Mouse (Mus musculus) E14TG2a.4 (cell line): ENCODE results near the gene Irx5.

Source experiments
- CTCF ChIP-seq: conservative IDR thresholded peaks from 2 replicates; pipeline ENCODE4 v1.5.1; 2014; ENCODE audit warnings: low read length
- NANOG ChIP-seq: IDR thresholded peaks from 2 replicates; pipeline ENCODE4 v1.6.1; 2014; ENCODE audit warnings: borderline replicate concordance, low read length, mixed read lengths
- POU5F1 ChIP-seq: IDR thresholded peaks from 2 replicates; pipeline ENCODE4 v1.6.1; 2014; ENCODE audit warnings: low read length, borderline replicate concordance

DNA sequence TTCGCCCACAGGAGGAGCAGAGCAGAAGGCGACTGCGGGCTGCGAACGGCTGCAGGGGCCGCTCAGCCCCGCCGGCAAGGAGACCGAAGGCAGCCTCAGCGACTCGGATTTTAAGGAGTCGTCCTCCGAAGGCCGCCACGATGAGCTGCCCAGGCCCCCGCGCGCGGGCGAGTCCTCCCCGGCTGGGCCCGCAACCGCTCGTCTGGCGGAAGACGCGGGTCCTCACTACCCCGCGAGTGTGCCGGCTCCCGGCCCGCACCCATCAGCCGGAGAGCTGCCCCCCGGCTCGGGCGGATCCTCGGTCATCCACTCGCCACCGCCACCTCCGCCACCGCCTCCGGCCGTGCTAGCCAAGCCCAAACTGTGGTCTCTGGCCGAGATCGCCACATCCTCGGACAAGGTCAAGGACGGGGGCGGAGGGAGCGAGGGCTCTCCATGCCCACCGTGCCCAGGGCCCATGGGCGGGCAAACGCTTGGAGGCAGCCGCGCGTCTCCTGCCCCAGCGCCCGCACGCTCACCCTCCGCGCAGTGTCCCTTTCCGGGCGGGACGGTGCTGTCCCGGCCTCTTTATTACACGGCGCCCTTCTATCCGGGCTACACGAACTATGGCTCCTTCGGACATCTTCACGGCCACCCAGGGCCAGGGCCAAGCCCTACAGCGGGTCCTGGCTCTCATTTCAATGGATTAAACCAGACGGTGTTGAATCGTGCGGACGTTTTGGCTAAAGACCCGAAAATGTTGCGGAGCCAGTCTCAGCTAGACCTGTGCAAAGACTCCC lies 2.8 kb downstream of the Irx5 start:
- TF ChIP-seq CTCF: no peak
- TF ChIP-seq NANOG: no peak
- no peak for TF ChIP-seq POU5F1
